Mouse (Mus musculus) neural tube, embryonic 15.5 days (tissue): ENCODE measurements around the gene Spsb3. TPM values are rescaled to one million over a fixed set of nuclear protein-coding genes. Genes with fewer than 3 reads are reported as not detected.

ENCODE experiments used
- ATAC-seq: fragments of 200-750 bp; cut with Nextera tagmentation; 2 replicates; pipeline ENCODE4 v1.8.0; 2017; ENCODE audit warnings: mild to moderate bottlenecking, moderate TSS enrichment, moderate library complexity; ENCODE audit not compliant: low FRiP score
- H3K27ac ChIP-seq: fragments of 300-500 bp; sonication (generic); replicated peaks from 2 replicates; pipeline ENCODE4 v1.5.1; 2015; ENCODE audit warnings: mild to moderate bottlenecking, inconsistent platforms
- H3K27me3 ChIP-seq: fragments of 300-500 bp; sonication (generic); replicated peaks from 2 replicates; pipeline ENCODE4 v1.6.1; 2015; ENCODE audit warnings: inconsistent platforms
- H3K36me3 ChIP-seq: fragments of 300-500 bp; sonication (generic); 2 replicates; pipeline ENCODE4 v1.6.1; 2015; ENCODE audit warnings: inconsistent platforms
- H3K4me1 ChIP-seq: fragments of 300-500 bp; sonication (generic); 2 replicates; pipeline ENCODE4 v1.6.1; 2015; ENCODE audit warnings: inconsistent platforms
- H3K4me2 ChIP-seq: fragments of 300-500 bp; sonication (generic); 2 replicates; pipeline ENCODE4 v1.6.1; 2015; ENCODE audit warnings: inconsistent platforms, mild to moderate bottlenecking, moderate library complexity
- H3K4me3 ChIP-seq: fragments of 300-500 bp; sonication (generic); replicated peaks from 2 replicates; pipeline ENCODE4 v1.5.1; 2015; ENCODE audit warnings: mild to moderate bottlenecking, inconsistent platforms
- H3K9ac ChIP-seq: fragments of 300-500 bp; sonication (generic); replicated peaks from 2 replicates; pipeline ENCODE4 v1.6.1; 2015; ENCODE audit warnings: mild to moderate bottlenecking, inconsistent platforms
- H3K9me3 ChIP-seq: fragments of 300-500 bp; sonication (generic); replicated peaks from 2 replicates; pipeline ENCODE4 v1.6.1; 2016; ENCODE audit warnings: inconsistent platforms
- WGBS: fragments of 180-500 bp; shearing (Covaris S2); methylation state at CpG from one replicate; pipeline ENCODE4 v1.1.7; 2015; ENCODE audit warnings: mixed read lengths; 5-methylcytosine and 5-hydroxymethylcytosine counted together
- polyA plus RNA-seq: library from polyadenylated mRNA; unstranded; fragments of >200 nt; fragmentation: Nextera tagmentation; extraction: Ambion mirVana; gene quantifications from 2 replicates; pipeline ENCODE4 v1.2.1, GENCODE M21; 2015

The Spsb3 gene
- polyA plus RNA-seq, 1 experiment from 2014 or later, result 84.2 TPM

- 86% methylated on average over 8 of the region's 8 CpGs for WGBS
- Histone ChIP-seq H3K4me2 (no peak overlapping the region), H3K9ac (no peak overlapping the region), H3K27me3 (no peaks in the 10 kb centered on the region), H3K4me1 (no peaks in the 10 kb centered on the region), H3K27ac (no peak overlapping the region), H3K4me3 (no peak overlapping the region), H3K9me3 (no peaks in the 10 kb centered on the region), H3K36me3 (no peaks in the 10 kb centered on the region)
- no peak for ATAC-seq
Measured at GRCm38 (mm10) chr17:24874989-24875388, 11.5 kb upstream of the Spsb3 start.

GRCm38 (mm10) chr17:24877336-24878116 lies 8.9 kb upstream of the Spsb3 start:
- peaks cover 4% of the 10 kb centered on the region for H3K36me3 ChIP-seq
- no peak overlapping the region for H3K4me2 ChIP-seq
- H3K9ac ChIP-seq, result no peak overlapping the region
- H3K4me3 ChIP-seq, result no peak overlapping the region
- H3K9me3 ChIP-seq, result no peaks in the 10 kb centered on the region
- no peaks in the 10 kb centered on the region for H3K27me3 ChIP-seq
- WGBS, result 75% methylated on average over 10 of the region's 10 CpGs
- no peak for ATAC-seq
- no peaks in the 10 kb centered on the region for H3K4me1 ChIP-seq
- no peak overlapping the region for H3K27ac ChIP-seq

DNA sequence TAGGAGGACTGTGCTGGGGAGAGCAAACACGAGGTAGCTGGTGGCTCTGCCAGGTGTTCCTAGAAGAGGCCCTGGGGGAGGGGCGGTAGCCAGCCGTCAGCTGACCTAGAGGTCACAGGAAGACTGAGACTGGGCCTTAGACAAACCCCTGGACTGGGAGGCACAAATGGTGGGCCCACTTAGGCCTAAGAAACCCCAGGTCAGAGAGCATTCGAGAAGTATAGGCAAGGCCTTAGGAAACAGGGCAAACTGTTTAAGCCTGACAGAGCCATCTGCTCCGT lies 8.4 kb upstream of the Spsb3 start:
- 52% methylated on average over 5 of the region's 5 CpGs for WGBS
- Histone ChIP-seq H3K36me3 (peaks cover 9% of the 10 kb centered on the region), H3K9me3 (no peaks in the 10 kb centered on the region), H3K4me2 (no peak overlapping the region), H3K27me3 (no peaks in the 10 kb centered on the region), H3K9ac (no peak overlapping the region), H3K4me3 (no peak overlapping the region), H3K4me1 (no peaks in the 10 kb centered on the region), H3K27ac (no peak overlapping the region)
- ATAC-seq, result no peak

DNA sequence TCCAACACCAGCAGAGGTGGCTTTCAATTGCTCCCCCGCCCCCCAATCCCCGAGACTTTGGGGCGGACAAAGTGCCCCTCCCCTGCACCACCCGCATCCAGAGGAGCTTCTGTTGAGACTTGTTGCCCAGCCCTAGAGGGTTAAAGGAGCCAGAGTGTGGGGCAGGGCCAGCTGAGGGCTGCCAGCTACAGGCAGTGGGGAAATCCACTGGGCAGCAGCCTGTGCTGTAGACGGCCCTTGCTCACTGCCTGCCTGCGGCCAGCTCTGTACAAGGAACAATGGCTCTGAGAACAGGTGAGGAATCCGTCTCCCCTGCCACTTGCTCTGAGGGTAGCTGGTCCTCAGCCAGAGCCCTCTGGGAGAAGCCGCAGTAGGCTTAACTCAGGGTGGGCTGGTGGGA lies 7.9 kb upstream of the Spsb3 start:
- Histone ChIP-seq H3K36me3 (peaks cover 14% of the 10 kb centered on the region), H3K27ac (no peak overlapping the region), H3K27me3 (no peaks in the 10 kb centered on the region), H3K4me2 (no peak overlapping the region), H3K9ac (no peak overlapping the region), H3K4me3 (no peak overlapping the region), H3K4me1 (no peaks in the 10 kb centered on the region), H3K9me3 (no peaks in the 10 kb centered on the region)
- 76% methylated on average over 8 of the region's 8 CpGs for WGBS
- no peak for ATAC-seq

DNA sequence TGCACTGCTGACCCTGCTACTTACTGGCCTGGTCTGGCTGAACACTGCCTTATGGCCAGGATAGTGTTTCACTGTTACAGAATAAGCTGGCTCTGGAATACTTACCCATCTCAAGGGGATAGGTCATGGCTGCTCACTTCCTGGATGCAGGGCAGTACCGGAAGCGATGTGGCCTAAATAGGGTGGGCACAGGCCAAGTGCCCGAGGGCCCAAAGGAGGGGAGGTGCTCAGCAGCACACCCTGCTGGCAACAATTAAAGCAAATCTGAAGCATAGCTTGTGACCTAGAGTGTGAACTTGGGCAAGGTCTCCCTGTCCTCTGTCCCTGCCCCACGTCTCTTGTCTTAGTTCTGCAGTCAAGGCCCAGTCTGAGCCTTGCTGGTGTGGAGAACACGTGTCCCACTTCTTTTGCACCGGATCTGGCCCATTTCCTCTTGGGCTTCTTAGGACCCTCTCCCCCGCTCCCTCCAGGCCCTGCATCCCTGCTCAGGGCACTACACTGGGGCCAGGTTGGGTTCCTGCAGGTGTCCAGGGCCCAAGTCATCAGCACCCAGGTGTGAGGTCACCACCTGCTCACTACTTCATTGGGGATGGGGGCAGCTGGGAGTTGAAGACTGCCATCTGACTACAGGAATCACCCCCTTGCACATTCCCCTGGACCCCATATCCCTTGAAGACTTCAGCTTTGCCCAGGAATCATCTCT lies 4.6 kb upstream of the Spsb3 start:
- H3K9me3 ChIP-seq, result no peaks in the 10 kb centered on the region
- WGBS, result 47% methylated on average over 7 of the region's 7 CpGs
- peaks cover 22% of the 10 kb centered on the region for H3K36me3 ChIP-seq
- no peak overlapping the region for H3K27ac ChIP-seq
- no peak overlapping the region for H3K4me3 ChIP-seq
- H3K4me1 ChIP-seq, result peaks cover 17% of the 10 kb centered on the region
- H3K27me3 ChIP-seq, result no peaks in the 10 kb centered on the region
- no peak overlapping the region for H3K9ac ChIP-seq
- no peak overlapping the region for H3K4me2 ChIP-seq
- ATAC-seq, result no peak

DNA sequence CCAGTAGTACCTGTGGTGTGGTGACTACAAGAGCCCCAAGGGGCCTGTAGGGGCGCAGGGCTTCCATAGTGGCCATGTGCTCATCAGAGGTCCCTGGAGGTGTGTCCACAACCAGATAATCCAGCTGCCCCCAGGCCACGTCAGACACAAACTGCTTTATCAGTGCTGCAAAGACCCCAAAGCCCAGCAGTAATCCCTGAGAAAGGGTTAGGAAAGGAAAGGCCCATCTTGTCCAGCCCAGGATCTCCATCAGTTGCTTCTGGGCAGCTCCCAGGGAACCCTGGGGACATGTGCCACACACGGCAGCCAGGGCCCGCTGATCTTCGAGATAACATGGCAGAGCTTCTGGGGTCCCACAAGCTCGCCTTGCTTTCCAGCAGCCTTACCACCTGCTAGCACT lies 2.1 kb upstream of the Spsb3 start:
- H3K4me1 ChIP-seq, result peaks cover 40% of the 10 kb centered on the region
- H3K4me3 ChIP-seq, result no peak overlapping the region
- no peak overlapping the region for H3K9ac ChIP-seq
- WGBS, result 90% methylated on average over 6 of the region's 6 CpGs
- no peak overlapping the region for H3K27ac ChIP-seq
- peaks cover 31% of the 10 kb centered on the region for H3K36me3 ChIP-seq
- ATAC-seq, result no peak
- H3K27me3 ChIP-seq, result no peaks in the 10 kb centered on the region
- H3K4me2 ChIP-seq, result no peak overlapping the region
- H3K9me3 ChIP-seq, result no peaks in the 10 kb centered on the region

- H3K4me2 ChIP-seq, result peak overlapping the region; percentile 96
- peaks cover 49% of the 10 kb centered on the region for H3K4me1 ChIP-seq
- no peaks in the 10 kb centered on the region for H3K9me3 ChIP-seq
- H3K36me3 ChIP-seq, result peaks cover 40% of the 10 kb centered on the region
- no peak overlapping the region; the same call in 1 of the 2 replicates for H3K27ac ChIP-seq
- peak overlapping the region; percentile 62 for H3K9ac ChIP-seq
- 22% methylated on average over 22 of the region's 22 CpGs for WGBS
- no peak for ATAC-seq
- H3K27me3 ChIP-seq, result no peaks in the 10 kb centered on the region
- peak overlapping the region; percentile 93 for H3K4me3 ChIP-seq
Measured at GRCm38 (mm10) chr17:24885356-24886133, 898 bp upstream of the Spsb3 start.

GRCm38 (mm10) chr17:24886932-24887271 lies 459 bp downstream of the Spsb3 start:
- peak; percentile 34 for ATAC-seq
- Histone ChIP-seq H3K9ac (peak overlapping the region; percentile 85), H3K27me3 (no peaks in the 10 kb centered on the region), H3K4me1 (peaks cover 53% of the 10 kb centered on the region), H3K9me3 (no peaks in the 10 kb centered on the region), H3K36me3 (peaks cover 52% of the 10 kb centered on the region), H3K4me3 (peak overlapping the region; percentile 93), H3K4me2 (peak overlapping the region; percentile 95), H3K27ac (peak overlapping the region; percentile 87)
- 1% methylated on average over 18 of the region's 18 CpGs for WGBS

- 66% methylated on average over 18 of the region's 18 CpGs for WGBS
- no peaks in the 10 kb centered on the region for H3K9me3 ChIP-seq
- ATAC-seq, result no peak
Measured at GRCm38 (mm10) chr17:24887291-24888080, 1.0 kb downstream of the Spsb3 start.

DNA sequence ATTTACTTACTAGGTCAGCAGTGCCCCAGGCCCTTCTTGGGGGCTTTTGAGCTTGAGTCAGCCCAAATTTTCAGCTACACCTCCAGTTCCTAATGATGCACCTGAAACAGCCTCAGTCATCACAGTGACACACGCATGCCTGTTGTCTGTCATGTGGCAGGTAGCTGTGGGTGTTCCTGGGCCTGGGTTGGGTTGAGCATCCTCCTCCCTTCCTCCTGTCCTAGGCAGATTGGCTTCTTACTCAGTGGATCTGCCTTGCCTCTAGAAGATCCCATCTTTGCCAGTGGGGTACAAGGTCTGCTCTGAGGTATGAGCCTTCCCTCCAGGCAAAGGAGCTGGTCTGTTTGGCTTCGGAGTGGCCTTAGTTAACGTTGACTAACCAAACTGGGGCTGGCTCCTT lies 2.4 kb downstream of the Spsb3 start:
- H3K36me3 ChIP-seq, result peaks cover 53% of the 10 kb centered on the region
- no peak for ATAC-seq
- no peaks in the 10 kb centered on the region for H3K27me3 ChIP-seq
- peak overlapping the region; percentile 95; the same call in 1 of the 2 replicates for H3K4me2 ChIP-seq
- peaks cover 65% of the 10 kb centered on the region for H3K4me1 ChIP-seq
- no peak overlapping the region for H3K4me3 ChIP-seq
- 92% methylated on average over 3 of the region's 3 CpGs for WGBS
- no peak overlapping the region for H3K9ac ChIP-seq
- no peaks in the 10 kb centered on the region for H3K9me3 ChIP-seq
- no peak overlapping the region for H3K27ac ChIP-seq

More at GRCm38 (mm10) chr17:24887291-24888080, 1.0 kb downstream of the Spsb3 start:
- Histone ChIP-seq H3K4me3 (peak overlapping the region; percentile 93), H3K4me1 (peaks cover 53% of the 10 kb centered on the region), H3K27me3 (no peaks in the 10 kb centered on the region), H3K27ac (peak overlapping the region; percentile 87; the same call in 1 of the 2 replicates), H3K9ac (peak overlapping the region; percentile 85), H3K36me3 (peaks cover 55% of the 10 kb centered on the region), H3K4me2 (peak overlapping the region; percentile 95)
